In the genomic region with DNA sequence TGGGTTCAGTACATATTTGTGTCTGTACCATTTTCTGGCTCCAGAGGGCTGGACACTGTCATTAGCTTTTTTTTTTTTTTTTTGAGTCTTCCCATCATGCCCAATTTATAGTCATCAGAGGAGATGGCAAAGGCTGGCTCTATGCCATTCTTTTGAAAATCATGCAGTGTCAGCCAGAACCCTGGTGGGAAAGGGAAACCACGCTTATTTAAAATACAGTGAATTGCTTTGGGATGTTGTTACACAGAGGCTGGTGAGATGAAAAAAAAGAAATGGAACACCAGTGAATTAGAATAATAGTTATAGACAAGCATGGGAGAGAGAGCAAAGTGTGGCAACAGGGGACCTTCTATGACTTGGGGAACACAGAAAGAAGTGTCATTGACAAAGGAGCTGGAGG, we compare ENCODE assay signal across 22 mouse cellular contexts.
A peak's percentile ranks its signal among the peaks of the same experiment; 100 is the strongest.
DNase-seq lines count a peak whose midpoint lies in the region; ATAC-seq and TF ChIP-seq lines count a peak whose summit lies in the region.
"Had no signal": no experiment of that assay in that cellular context is flagged by ENCODE, and none has a peak within 500 bp of the region (broad histone marks: within the 10 kb centered on the region; RNA-seq: fewer than 3 reads in every experiment).

No protein-coding gene starts in this region.

- H3K27ac ChIP-seq in hindbrain, embryonic 13.5 days: no peak overlapping the region
- H3K27ac ChIP-seq in hindbrain, embryonic 12.5 days: no peak overlapping the region
- H3K27ac ChIP-seq in hindbrain, postnatal 0 days: no peak overlapping the region
- H3K27ac ChIP-seq: heart, embryonic 13.5 days; layer of hippocampus, adult 2 months; limb, embryonic 15.5 days; neural tube, embryonic 12.5 days had no signal

- no peak; the same call in 1 of the 2 replicates for TF ChIP-seq CTCF in hindbrain, postnatal 0 days (IDR thresholded peaks at IDR 0.05; ENCODE audit: low read depth)

- no peaks in the 10 kb centered on the region for H3K36me3 ChIP-seq in hindbrain, embryonic 13.5 days
- no peaks in the 10 kb centered on the region for H3K36me3 ChIP-seq in hindbrain, embryonic 12.5 days
- no peaks in the 10 kb centered on the region for H3K36me3 ChIP-seq in hindbrain, postnatal 0 days (ENCODE audit: insufficient read depth, low read length)
- H3K36me3 ChIP-seq: heart, embryonic 13.5 days; limb, embryonic 15.5 days; neural tube, embryonic 12.5 days had no signal

- no peaks in the 10 kb centered on the region for H3K4me1 ChIP-seq in hindbrain, embryonic 13.5 days (replicated peaks)
- H3K4me1 ChIP-seq in hindbrain, embryonic 12.5 days: no peaks in the 10 kb centered on the region
- H3K4me1 ChIP-seq in hindbrain, postnatal 0 days (ENCODE audit: insufficient read depth, low read length): no peaks in the 10 kb centered on the region
- H3K4me1 ChIP-seq: heart, embryonic 13.5 days; limb, embryonic 15.5 days; neural tube, embryonic 12.5 days had no signal

- no peaks in the 10 kb centered on the region for H3K9me3 ChIP-seq in hindbrain, embryonic 13.5 days
- H3K9me3 ChIP-seq in hindbrain, embryonic 12.5 days (replicated peaks): no peaks in the 10 kb centered on the region
- H3K9me3 ChIP-seq in hindbrain, postnatal 0 days (ENCODE audit: low read length): no peaks in the 10 kb centered on the region
- H3K9me3 ChIP-seq: heart, embryonic 13.5 days; limb, embryonic 15.5 days; neural tube, embryonic 12.5 days had no signal

- H3K4me3 ChIP-seq in hindbrain, embryonic 13.5 days: no peak overlapping the region
- H3K4me3 ChIP-seq in hindbrain, embryonic 12.5 days: no peak overlapping the region
- no peak overlapping the region for H3K4me3 ChIP-seq in hindbrain, postnatal 0 days (ENCODE audit: low read length)
- H3K4me3 ChIP-seq: erythroblast, embryonic 14.5 days; heart, embryonic 13.5 days; layer of hippocampus, adult 2 months; limb, embryonic 15.5 days; neural tube, embryonic 12.5 days had no signal

- peak; percentile 49 for ATAC-seq in hindbrain, embryonic 13.5 days (ENCODE audit: low FRiP score)
- no peak for ATAC-seq in hindbrain, embryonic 12.5 days (ENCODE audit: low FRiP score)
- ATAC-seq in hindbrain, postnatal 0 days: peak; percentile 81
- ATAC-seq: activated CD4-positive, CD25-positive, alpha-beta regulatory T cell, adult 4 months; CD4-positive, CD25-positive, alpha-beta regulatory T cell, adult 4 months had no signal

- H3K4me2 ChIP-seq in hindbrain, embryonic 13.5 days: no peak overlapping the region
- no peak overlapping the region for H3K4me2 ChIP-seq in hindbrain, embryonic 12.5 days (replicated peaks)
- H3K4me2 ChIP-seq in hindbrain, postnatal 0 days (ENCODE audit: low read depth, low read length): no peak overlapping the region
- H3K4me2 ChIP-seq: heart, embryonic 13.5 days; limb, embryonic 15.5 days; neural tube, embryonic 12.5 days had no signal

- H3K9ac ChIP-seq in hindbrain, embryonic 13.5 days: no peak overlapping the region
- no peak overlapping the region for H3K9ac ChIP-seq in hindbrain, embryonic 12.5 days
- no peak overlapping the region for H3K9ac ChIP-seq in hindbrain, postnatal 0 days (replicated peaks; ENCODE audit: low read length)
- H3K9ac ChIP-seq: heart, embryonic 13.5 days; limb, embryonic 15.5 days; neural tube, embryonic 12.5 days had no signal

- H3K27me3 ChIP-seq in hindbrain, embryonic 13.5 days: no peaks in the 10 kb centered on the region
- no peaks in the 10 kb centered on the region for H3K27me3 ChIP-seq in hindbrain, embryonic 12.5 days
- H3K27me3 ChIP-seq in hindbrain, postnatal 0 days (ENCODE audit: insufficient read depth, low read length): no peaks in the 10 kb centered on the region
- H3K27me3 ChIP-seq: heart, embryonic 13.5 days; limb, embryonic 15.5 days; neural tube, embryonic 12.5 days had no signal

- 54% methylated on average over 1 of the region's 1 CpGs for WGBS in hindbrain, embryonic 13.5 days
- 47% methylated on average over 1 of the region's 1 CpGs for WGBS in hindbrain, embryonic 12.5 days
- 19% methylated on average over 1 of the region's 1 CpGs for whole genome bisulfite sequencing in hindbrain, postnatal 0 days

- DNase-seq in cerebellum, adult 9-11 months: peak; percentile 12
- DNase-seq in cerebellum, adult 11 months: no peak
- peak; percentile 68 for DNase-seq in Muller cell, postnatal 12 days (ENCODE audit: inconsistent ontology term)
- peak; percentile 83 for DNase-seq in hindbrain, postnatal 0 days (ENCODE audit: low spot score)
- no peak for DNase-seq in urinary bladder, postnatal 4 days (ENCODE audit: low spot score in 2 of 2)
- DNase-seq: adrenal gland, postnatal 25 days; gastrocnemius, postnatal 10 days; heart, adult 18-20 months; kidney, adult 8-10 months; kidney, postnatal 14 days; layer of hippocampus, postnatal 36 days; lung, adult 18-20 months; lung, postnatal 14 days had no signal

Comparison
In these comparisons a context has a peak if more than half of its experiments do, and no peak if none do; other contexts are left out.
1. DNase-seq: peak in cerebellum, adult 9-11 months (single experiment), Muller cell, postnatal 12 days (single experiment) and hindbrain, postnatal 0 days (single experiment); none in cerebellum, adult 11 months (single experiment) and urinary bladder, postnatal 4 days (0 of 2).